Mouse (Mus musculus): ENCODE data around the gene AF067063. TPM values are rescaled to one million over a fixed set of nuclear protein-coding genes. Genes with fewer than 3 reads are reported as not detected.

Gene AF067063
- polyA plus RNA-seq, 1 experiment from 2014 or later, result not detected

DNA sequence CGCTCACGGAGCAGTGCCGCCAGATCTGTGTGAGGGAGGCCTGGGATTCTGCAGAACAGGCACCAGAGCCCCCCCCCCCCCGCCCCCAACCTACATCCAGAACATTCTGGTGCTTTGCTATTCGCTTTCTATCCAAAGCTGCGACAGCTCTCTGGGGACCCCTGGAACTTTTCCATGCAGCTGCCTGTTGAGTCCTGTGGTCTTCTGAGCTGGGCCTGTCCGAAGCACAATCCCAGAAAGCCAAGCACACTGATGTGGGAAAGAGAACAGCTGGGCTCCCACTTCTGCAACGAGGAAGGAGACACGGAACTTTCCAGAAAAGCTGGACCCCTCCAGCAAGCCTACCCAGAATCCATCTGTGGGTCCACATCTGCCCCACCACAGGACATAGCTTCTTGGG, 20.0 kb downstream of the AF067063 start:
- Histone ChIP-seq H3K36me3 (ENCODE audit: control insufficient read depth, insufficient read depth, low read length) (no peaks in the 10 kb centered on the region), H3K27ac (ENCODE audit: low read length) (no peak overlapping the region), H3K9me3 (ENCODE audit: control insufficient read depth, low read length) (no peaks in the 10 kb centered on the region), H3K9ac (ENCODE audit: low read length) (no peak overlapping the region), H3K27me3 (ENCODE audit: control insufficient read depth, insufficient read depth, low read depth, low read length) (no peaks in the 10 kb centered on the region), H3K4me1 (replicated peaks; ENCODE audit: control insufficient read depth, insufficient read depth, low read length) (no peaks in the 10 kb centered on the region), H3K4me3 (ENCODE audit: low read length) (no peak overlapping the region), H3K4me2 (ENCODE audit: low read depth, low read length) (no peak overlapping the region)
- no peak for ATAC-seq (ENCODE audit: low read depth)
- WGBS, result 84% methylated on average over 9 of the region's 9 CpGs

DNA sequence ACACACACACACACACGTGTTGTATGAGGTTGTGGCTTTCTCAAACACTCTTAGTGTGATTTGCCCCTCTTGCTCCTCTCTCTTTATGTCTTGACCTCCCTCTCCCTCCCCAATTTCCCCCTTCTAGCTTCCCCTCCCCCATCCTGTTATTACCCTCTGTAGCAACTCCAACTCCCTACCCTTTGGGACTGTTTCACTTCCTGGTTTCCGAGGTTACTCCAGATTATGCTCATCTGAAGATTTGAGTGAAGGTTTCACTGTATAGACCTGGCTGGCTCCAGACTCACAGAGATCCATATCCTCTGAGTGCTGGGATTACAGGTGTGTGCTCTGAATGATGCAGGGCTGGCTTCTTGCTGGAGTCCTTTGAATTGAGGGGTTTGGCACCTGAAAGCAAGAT, 21.1 kb downstream of the AF067063 start:
- WGBS, result 49% methylated on average over 2 of the region's 2 CpGs
- no peaks in the 10 kb centered on the region for H3K27me3 ChIP-seq (ENCODE audit: control insufficient read depth, insufficient read depth, low read depth, low read length)
- H3K4me3 ChIP-seq (ENCODE audit: low read length), result no peak overlapping the region
- H3K9ac ChIP-seq (ENCODE audit: low read length), result no peak overlapping the region
- no peaks in the 10 kb centered on the region for H3K4me1 ChIP-seq (replicated peaks; ENCODE audit: control insufficient read depth, insufficient read depth, low read length)
- ATAC-seq (ENCODE audit: low read depth), result no peak
- H3K4me2 ChIP-seq (ENCODE audit: low read depth, low read length), result no peak overlapping the region
- no peak overlapping the region for H3K27ac ChIP-seq (ENCODE audit: low read length)
- no peaks in the 10 kb centered on the region for H3K36me3 ChIP-seq (ENCODE audit: control insufficient read depth, insufficient read depth, low read length)
- no peaks in the 10 kb centered on the region for H3K9me3 ChIP-seq (ENCODE audit: control insufficient read depth, low read length)

DNA sequence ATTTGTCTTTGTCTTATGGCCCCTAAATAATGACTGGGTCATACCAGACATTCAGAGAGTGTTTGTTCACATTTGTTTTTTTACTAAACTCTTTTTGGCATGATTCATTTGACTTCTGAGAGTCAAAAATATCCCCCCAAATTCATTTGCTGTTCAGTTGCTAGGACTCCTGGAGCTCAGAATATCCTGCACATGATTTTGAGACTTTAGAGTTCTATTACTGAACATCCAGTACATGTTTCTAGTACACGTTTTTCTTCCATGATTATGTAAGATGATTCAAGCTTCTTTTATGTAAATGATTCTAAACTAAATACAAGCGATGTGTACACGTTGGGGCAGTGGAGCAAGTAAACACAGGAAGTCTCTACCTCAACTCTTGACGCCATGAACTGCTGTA, 32.4 kb downstream of the AF067063 start:
- WGBS, result 41% methylated on average over 4 of the region's 4 CpGs
- Histone ChIP-seq H3K9me3 (ENCODE audit: control insufficient read depth, low read length) (no peaks in the 10 kb centered on the region), H3K4me3 (ENCODE audit: low read length) (no peak overlapping the region), H3K27ac (ENCODE audit: low read length) (no peak overlapping the region), H3K36me3 (ENCODE audit: control insufficient read depth, insufficient read depth, low read length) (no peaks in the 10 kb centered on the region), H3K4me1 (replicated peaks; ENCODE audit: control insufficient read depth, insufficient read depth, low read length) (peaks cover 2% of the 10 kb centered on the region; the same call in 1 of the 2 replicates), H3K27me3 (ENCODE audit: control insufficient read depth, insufficient read depth, low read depth, low read length) (no peaks in the 10 kb centered on the region), H3K9ac (ENCODE audit: low read length) (no peak overlapping the region), H3K4me2 (ENCODE audit: low read depth, low read length) (no peak overlapping the region)
- ATAC-seq (ENCODE audit: low read depth), result no peak

DNA sequence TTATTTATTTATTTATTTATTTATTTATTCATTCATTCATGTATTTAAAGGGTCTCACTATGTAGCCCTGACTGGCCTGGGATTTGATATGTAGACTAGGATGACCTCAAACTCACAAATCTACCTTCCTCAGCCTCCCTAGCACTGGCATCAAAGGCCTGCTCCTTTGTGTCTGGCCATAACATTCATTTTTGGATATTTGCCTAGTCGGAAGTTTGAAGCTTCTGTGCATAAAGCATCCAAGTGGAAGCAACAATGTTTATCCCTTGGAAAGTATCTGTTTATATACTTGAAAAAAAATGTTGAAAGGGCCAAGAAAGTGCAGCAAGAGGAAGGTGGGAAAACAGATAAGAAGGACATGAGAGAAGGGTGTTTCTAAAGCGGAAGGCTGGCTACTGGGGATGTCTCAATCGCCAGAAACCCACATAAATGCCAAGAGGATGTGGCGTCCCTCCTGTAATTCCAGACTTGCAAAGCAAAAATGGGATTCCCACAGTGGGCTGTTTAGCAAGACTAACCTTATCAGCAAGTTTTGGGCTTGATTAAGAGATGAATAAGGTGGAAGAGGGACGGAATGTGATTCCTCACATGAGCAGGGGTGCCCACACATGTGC, 37.1 kb downstream of the AF067063 start:
- no peak for ATAC-seq (ENCODE audit: low read depth)
- Histone ChIP-seq H3K9me3 (ENCODE audit: control insufficient read depth, low read length) (no peaks in the 10 kb centered on the region), H3K36me3 (ENCODE audit: control insufficient read depth, insufficient read depth, low read length) (no peaks in the 10 kb centered on the region), H3K27ac (ENCODE audit: low read length) (peak overlapping the region; percentile 57), H3K4me1 (replicated peaks; ENCODE audit: control insufficient read depth, insufficient read depth, low read length) (peaks cover 15% of the 10 kb centered on the region), H3K4me3 (ENCODE audit: low read length) (no peak overlapping the region), H3K4me2 (ENCODE audit: low read depth, low read length) (no peak overlapping the region), H3K9ac (ENCODE audit: low read length) (no peak overlapping the region), H3K27me3 (ENCODE audit: control insufficient read depth, insufficient read depth, low read depth, low read length) (no peaks in the 10 kb centered on the region)
- WGBS, result 33% methylated on average over 5 of the region's 5 CpGs

DNA sequence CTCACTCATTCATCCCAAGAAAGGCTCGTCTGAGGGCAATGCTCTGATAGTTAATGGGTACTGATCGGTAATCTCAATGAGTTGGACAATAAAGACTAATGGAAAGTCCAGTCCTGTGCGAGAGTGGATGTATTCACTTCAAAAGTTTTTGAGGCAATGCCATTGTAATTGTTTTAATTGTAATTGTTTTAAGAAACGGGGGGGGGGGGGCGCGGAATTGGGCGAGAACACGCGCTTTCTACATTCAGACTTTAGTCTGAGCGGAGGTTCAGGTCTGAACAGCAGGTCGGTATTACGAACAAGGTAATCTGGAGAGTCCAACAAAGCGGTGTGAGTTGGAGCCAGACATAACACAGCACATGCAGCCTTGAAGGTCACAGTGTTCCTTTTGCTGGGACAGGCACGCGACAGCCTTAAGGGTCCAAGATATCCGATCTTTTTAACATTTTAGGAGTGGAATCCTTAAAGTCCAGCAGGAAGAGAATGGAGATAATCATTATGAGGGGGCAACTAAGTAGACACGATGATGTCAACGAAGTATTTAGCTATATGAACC, 38.4 kb downstream of the AF067063 start:
- no peak for ATAC-seq (ENCODE audit: low read depth)
- WGBS, result 1% methylated on average over 18 of the region's 18 CpGs
- H3K4me3 ChIP-seq (ENCODE audit: low read length), result peak overlapping the region; percentile 88
- peak overlapping the region; percentile 95 for H3K9ac ChIP-seq (ENCODE audit: low read length)
- peak overlapping the region; percentile 89 for H3K4me2 ChIP-seq (ENCODE audit: low read depth, low read length)
- no peaks in the 10 kb centered on the region for H3K9me3 ChIP-seq (ENCODE audit: control insufficient read depth, low read length)
- peaks cover 4% of the 10 kb centered on the region; the same call in 1 of the 2 replicates for H3K36me3 ChIP-seq (ENCODE audit: control insufficient read depth, insufficient read depth, low read length)
- H3K27ac ChIP-seq (ENCODE audit: low read length), result peak overlapping the region; percentile 93
- no peaks in the 10 kb centered on the region for H3K27me3 ChIP-seq (ENCODE audit: control insufficient read depth, insufficient read depth, low read depth, low read length)
- peaks cover 15% of the 10 kb centered on the region for H3K4me1 ChIP-seq (replicated peaks; ENCODE audit: control insufficient read depth, insufficient read depth, low read length)

DNA sequence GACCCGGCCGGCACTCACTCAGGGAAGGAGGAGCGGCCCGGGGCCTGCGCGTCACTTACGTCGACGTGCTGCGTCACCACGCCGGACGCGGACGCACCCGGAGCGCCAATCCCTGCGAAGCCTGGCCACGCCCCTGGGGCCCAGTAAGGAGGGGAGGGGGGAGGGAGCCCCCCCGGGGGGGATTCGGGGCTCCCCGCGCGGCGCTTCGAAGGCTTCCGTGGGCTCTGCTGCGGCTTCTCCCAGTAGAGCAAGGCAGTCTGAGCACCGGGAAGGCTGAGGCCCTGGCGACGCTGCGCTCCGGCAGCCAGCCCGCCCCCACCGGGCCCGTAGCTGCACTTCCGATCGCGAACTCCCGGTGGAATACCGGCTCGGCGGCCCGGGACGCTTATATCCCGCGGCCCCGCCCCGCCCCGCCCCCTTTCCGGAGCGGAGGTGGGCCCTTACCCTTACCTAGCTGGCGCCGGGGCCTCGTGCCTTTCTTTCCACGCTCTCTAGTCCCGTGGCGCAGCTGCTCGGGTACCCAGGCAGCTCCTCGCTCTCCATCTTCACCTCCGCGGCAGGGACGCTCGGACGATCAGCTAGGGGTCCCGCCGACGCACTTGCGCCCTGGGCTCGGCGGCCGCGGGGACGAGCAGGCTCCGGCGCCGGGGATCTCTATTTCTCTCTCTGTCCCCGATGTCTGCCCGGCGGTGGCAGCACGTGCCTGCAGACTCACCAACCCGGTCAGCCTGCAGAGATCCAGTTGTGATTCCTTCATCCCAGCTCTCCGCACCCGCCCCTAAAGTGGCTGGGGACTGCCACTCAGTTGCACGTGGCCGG, 39.0 kb downstream of the AF067063 start, which contains the start of gene Zfp131:
Zfp131 (minus strand) TSS at position 129 of the 819 bp plus-strand sequence.
- Histone ChIP-seq H3K27me3 (ENCODE audit: control insufficient read depth, insufficient read depth, low read depth, low read length) (no peaks in the 10 kb centered on the region), H3K27ac (ENCODE audit: low read length) (peak within 1 kb of the TSS; percentile 95), H3K4me1 (replicated peaks; ENCODE audit: control insufficient read depth, insufficient read depth, low read length) (peaks cover 15% of the 10 kb centered on the region), H3K4me3 (ENCODE audit: low read length) (peak within 1 kb of the TSS; percentile 88), H3K4me2 (ENCODE audit: low read depth, low read length) (peak within 1 kb of the TSS; percentile 89), H3K9me3 (ENCODE audit: control insufficient read depth, low read length) (no peaks in the 10 kb centered on the region), H3K36me3 (ENCODE audit: control insufficient read depth, insufficient read depth, low read length) (peaks cover 8% of the 10 kb centered on the region), H3K9ac (ENCODE audit: low read length) (peak within 1 kb of the TSS; percentile 95)
- ATAC-seq (ENCODE audit: low read depth), result peak; percentile 98
- WGBS, result under 1% methylated on average over 61 of the region's 86 CpGs

DNA sequence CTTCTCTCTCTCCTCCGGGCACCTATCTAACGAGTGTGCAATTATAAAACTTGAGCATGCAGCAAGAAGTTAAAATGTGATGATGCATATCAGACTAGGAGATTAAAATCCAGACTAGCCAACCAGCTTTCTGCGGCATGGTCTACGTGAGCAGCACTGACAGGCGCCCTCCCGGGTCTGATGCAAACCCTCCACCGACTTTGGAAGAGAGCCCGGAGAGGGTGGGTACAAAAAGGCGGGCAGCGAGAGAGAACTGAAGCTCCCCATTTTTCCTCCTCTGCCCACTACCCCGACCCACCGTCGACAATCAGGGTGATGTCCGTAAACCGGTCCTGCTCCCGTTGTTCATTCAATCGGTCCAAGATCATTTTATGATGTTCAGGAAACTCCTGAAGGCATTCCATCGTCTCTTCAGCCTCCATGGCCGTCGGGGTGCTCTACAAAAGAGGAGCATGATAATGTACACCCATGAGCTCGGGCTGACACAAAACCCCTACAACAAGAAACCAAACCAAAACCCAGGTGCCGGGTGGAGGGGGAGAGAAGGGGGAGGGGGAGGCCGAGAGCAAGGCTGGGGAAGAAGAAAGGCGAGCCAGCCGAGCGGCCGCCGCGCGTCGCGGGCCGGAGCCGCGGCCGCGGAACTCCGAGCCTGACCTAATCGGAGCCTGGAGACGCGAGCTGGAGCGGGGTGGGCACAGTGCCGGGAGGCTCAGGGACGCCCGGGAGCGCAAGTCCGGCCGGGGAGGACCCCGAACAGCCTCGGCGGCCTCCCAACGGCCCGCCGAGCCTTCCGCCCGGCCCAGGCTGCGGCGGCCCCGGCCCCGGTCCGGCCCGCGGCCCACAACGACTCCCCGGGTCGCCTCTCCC, 39.9 kb downstream of the AF067063 start:
- H3K4me3 ChIP-seq (ENCODE audit: low read length), result peak overlapping the region; percentile 88
- no peaks in the 10 kb centered on the region for H3K27me3 ChIP-seq (ENCODE audit: control insufficient read depth, insufficient read depth, low read depth, low read length)

DNA sequence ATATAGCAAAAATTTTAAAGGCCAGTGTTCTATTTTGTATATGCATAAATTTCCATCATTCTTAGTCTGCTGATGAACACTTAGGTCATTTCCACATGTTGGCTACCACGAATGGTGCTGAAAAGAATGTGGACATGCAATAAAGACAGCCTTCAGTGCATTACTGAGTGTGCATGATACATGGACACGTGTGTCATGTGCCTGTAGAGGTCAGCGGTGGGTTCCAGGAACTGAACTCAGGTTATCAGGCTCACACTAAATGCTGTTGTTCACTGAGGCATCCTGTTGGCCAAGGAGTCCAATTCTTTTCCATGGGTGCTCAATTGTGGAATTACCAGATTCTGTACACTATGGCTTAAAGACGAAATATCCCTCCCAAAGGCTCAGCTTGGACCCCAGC, 46.4 kb downstream of the AF067063 start:
- H3K4me3 ChIP-seq (ENCODE audit: low read length), result no peak overlapping the region
- ATAC-seq (ENCODE audit: low read depth), result no peak
- H3K27ac ChIP-seq (ENCODE audit: low read length), result no peak overlapping the region
- H3K9me3 ChIP-seq (ENCODE audit: control insufficient read depth, low read length), result no peaks in the 10 kb centered on the region
- H3K4me2 ChIP-seq (ENCODE audit: low read depth, low read length), result no peak overlapping the region
- no peaks in the 10 kb centered on the region for H3K27me3 ChIP-seq (ENCODE audit: control insufficient read depth, insufficient read depth, low read depth, low read length)
- peaks cover 38% of the 10 kb centered on the region for H3K36me3 ChIP-seq (ENCODE audit: control insufficient read depth, insufficient read depth, low read length)
- H3K9ac ChIP-seq (ENCODE audit: low read length), result no peak overlapping the region
- 78% methylated on average over 4 of the region's 4 CpGs for WGBS
- H3K4me1 ChIP-seq (replicated peaks; ENCODE audit: control insufficient read depth, insufficient read depth, low read length), result no peaks in the 10 kb centered on the region

More for the DNA sequence above, 39.9 kb downstream of the AF067063 start:
- under 1% methylated on average over 48 of the region's 66 CpGs for WGBS
- Histone ChIP-seq H3K27ac (ENCODE audit: low read length) (peak overlapping the region; percentile 95), H3K4me1 (replicated peaks; ENCODE audit: control insufficient read depth, insufficient read depth, low read length) (peaks cover 15% of the 10 kb centered on the region), H3K36me3 (ENCODE audit: control insufficient read depth, insufficient read depth, low read length) (peaks cover 9% of the 10 kb centered on the region), H3K4me2 (ENCODE audit: low read depth, low read length) (peak overlapping the region; percentile 72), H3K9me3 (ENCODE audit: control insufficient read depth, low read length) (no peaks in the 10 kb centered on the region), H3K9ac (ENCODE audit: low read length) (peak overlapping the region; percentile 95)
- peak; percentile 69 for ATAC-seq (ENCODE audit: low read depth)

Data from lung, embryonic 16.5 days (tissue).